Mouse (Mus musculus): Measurements from ENCODE around the gene Scarb2. TPM values are rescaled to one million over a fixed set of nuclear protein-coding genes. Genes with fewer than 3 reads are reported as not detected.

Gene Scarb2
- polyA plus RNA-seq, 1 experiment from 2014 or later, result 23.5 TPM

DNA sequence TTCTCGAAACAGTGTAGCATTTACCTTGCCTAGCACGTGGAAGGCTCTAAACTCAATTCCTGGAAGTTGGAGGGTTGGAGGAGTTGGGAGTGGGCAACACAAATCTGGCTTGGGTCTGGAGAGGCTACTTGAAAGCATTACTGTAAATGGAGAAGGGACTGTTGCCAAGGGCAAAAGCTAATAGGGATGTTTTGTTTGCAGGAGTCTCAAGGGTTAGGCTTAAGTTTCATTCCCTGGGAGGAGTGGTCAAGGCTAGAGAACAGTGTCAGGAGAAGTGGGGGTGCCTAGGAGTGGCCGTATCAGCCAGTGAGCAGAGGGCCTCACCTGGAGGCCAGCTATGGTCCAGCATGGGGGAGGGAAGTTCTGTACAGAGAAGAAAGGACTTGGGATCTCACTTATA, 18.2 kb downstream of the Scarb2 start:
- Histone ChIP-seq H3K27me3 (replicated peaks; ENCODE audit: control insufficient read depth, insufficient read depth, low read length) (no peaks in the 10 kb centered on the region), H3K27ac (ENCODE audit: low read depth, low read length) (no peak overlapping the region), H3K9me3 (ENCODE audit: control insufficient read depth, low read length) (no peaks in the 10 kb centered on the region), H3K36me3 (ENCODE audit: control insufficient read depth, insufficient read depth, low read length) (peaks cover 14% of the 10 kb centered on the region), H3K4me1 (ENCODE audit: control insufficient read depth, insufficient read depth, low read depth, low read length) (no peaks in the 10 kb centered on the region; the same call in 1 of the 2 replicates), H3K4me3 (ENCODE audit: low read length) (no peak overlapping the region), H3K9ac (ENCODE audit: low read depth, low read length) (no peak overlapping the region), H3K4me2 (ENCODE audit: low read length) (no peak overlapping the region)
- 83% methylated on average over 3 of the region's 3 CpGs for WGBS
- ATAC-seq, result no peak

DNA sequence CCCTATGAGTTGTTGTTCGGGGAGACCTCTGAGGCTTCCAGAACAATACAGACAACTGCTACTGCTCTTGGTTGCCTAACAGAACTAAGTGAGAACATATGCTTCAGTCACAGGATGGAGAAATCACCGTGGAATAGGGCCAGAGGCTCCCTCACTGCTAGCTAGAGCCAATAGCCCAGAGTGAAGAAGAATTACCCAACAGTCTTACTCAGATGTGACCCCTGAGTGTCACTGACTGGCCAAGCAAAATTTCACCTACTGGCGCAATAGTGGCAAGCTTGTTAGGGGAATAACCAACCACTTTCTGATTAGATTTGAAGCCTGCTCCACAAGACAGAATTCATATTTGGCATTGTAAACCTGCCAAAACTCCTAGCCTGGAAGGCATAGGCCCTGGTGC, 19.9 kb downstream of the Scarb2 start:
- Histone ChIP-seq H3K4me1 (ENCODE audit: control insufficient read depth, insufficient read depth, low read depth, low read length) (no peaks in the 10 kb centered on the region), H3K27me3 (replicated peaks; ENCODE audit: control insufficient read depth, insufficient read depth, low read length) (no peaks in the 10 kb centered on the region), H3K9me3 (ENCODE audit: control insufficient read depth, low read length) (peaks cover 4% of the 10 kb centered on the region), H3K4me3 (ENCODE audit: low read length) (no peak overlapping the region), H3K36me3 (ENCODE audit: control insufficient read depth, insufficient read depth, low read length) (peaks cover 26% of the 10 kb centered on the region), H3K4me2 (ENCODE audit: low read length) (no peak overlapping the region), H3K27ac (ENCODE audit: low read depth, low read length) (no peak overlapping the region), H3K9ac (ENCODE audit: low read depth, low read length) (no peak overlapping the region)
- ATAC-seq, result no peak
- 93% methylated on average over 3 of the region's 3 CpGs for WGBS

DNA sequence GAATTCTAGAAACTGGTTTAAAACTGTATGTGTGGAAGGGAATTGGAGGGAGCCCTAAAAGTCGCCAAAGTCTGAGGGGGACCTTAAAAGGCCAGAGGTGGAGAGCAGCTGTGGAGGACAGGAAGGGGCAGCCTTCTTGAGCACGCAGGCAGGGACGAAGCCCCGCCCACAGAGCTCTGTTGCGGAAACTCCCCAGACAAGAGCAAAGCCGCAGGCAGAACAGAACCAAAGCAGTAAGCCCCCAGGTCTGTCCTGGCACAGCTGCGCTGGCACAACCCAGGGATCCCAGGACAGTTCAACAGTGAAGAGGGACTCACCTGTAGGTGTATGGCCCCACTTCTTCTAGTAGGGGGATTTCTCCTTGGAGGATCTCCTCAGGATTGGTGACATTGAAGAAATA, 21.8 kb downstream of the Scarb2 start:
- no peaks in the 10 kb centered on the region for H3K27me3 ChIP-seq (replicated peaks; ENCODE audit: control insufficient read depth, insufficient read depth, low read length)

DNA sequence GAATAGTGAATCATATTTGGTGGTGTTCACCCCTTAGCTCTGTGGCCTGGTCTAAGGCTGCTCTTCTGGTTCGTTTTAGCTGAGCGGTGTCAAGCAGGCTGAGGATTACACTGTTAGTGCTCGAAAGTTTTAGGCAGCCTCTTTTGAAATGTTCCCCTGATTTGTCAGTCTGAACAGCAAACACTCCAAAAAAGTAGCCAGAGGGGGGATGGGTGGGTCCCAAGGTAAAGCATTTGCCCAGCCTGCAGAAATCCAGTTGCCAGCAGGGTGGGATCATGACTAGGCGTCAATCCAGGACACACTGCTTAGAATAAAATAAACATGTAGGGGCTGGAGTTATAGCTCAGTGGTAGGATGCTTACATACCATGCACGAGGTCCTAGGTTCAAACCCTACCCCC, 33.8 kb downstream of the Scarb2 start:
- Histone ChIP-seq H3K27ac (ENCODE audit: low read depth, low read length) (no peak overlapping the region), H3K4me3 (ENCODE audit: low read length) (no peak overlapping the region), H3K36me3 (ENCODE audit: control insufficient read depth, insufficient read depth, low read length) (no peaks in the 10 kb centered on the region), H3K4me2 (ENCODE audit: low read length) (no peak overlapping the region), H3K9me3 (ENCODE audit: control insufficient read depth, low read length) (no peaks in the 10 kb centered on the region), H3K9ac (ENCODE audit: low read depth, low read length) (no peak overlapping the region), H3K27me3 (replicated peaks; ENCODE audit: control insufficient read depth, insufficient read depth, low read length) (no peaks in the 10 kb centered on the region), H3K4me1 (ENCODE audit: control insufficient read depth, insufficient read depth, low read depth, low read length) (no peaks in the 10 kb centered on the region)
- WGBS, result 89% methylated on average over 5 of the region's 5 CpGs
- ATAC-seq, result no peak

More for the DNA sequence above, 21.8 kb downstream of the Scarb2 start:
- no peak overlapping the region for H3K9ac ChIP-seq (ENCODE audit: low read depth, low read length)
- WGBS, result 70% methylated on average over 7 of the region's 7 CpGs
- H3K27ac ChIP-seq (ENCODE audit: low read depth, low read length), result no peak overlapping the region
- peaks cover 4% of the 10 kb centered on the region for H3K9me3 ChIP-seq (ENCODE audit: control insufficient read depth, low read length)
- no peaks in the 10 kb centered on the region for H3K4me1 ChIP-seq (ENCODE audit: control insufficient read depth, insufficient read depth, low read depth, low read length)
- H3K4me3 ChIP-seq (ENCODE audit: low read length), result no peak overlapping the region
- peaks cover 26% of the 10 kb centered on the region for H3K36me3 ChIP-seq (ENCODE audit: control insufficient read depth, insufficient read depth, low read length)
- ATAC-seq, result no peak
- H3K4me2 ChIP-seq (ENCODE audit: low read length), result no peak overlapping the region

DNA sequence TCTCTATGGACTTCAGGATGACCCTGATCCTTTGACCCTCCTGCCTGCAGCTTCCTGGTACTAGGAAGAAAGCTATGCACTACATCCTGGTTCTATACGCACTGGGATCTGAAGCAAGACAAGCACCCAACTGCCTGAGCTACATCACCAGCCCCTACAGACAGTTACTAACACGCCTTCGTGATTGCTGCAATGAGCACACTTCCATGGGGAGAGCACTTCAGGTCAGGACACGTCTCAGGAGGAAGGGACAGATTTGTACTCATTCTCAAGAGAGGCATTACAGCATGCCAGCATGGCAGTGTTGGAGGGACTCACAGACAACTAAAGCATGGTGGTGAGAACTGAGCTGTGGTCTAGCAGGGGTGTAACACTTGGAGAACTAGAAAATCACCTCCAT, 35.1 kb downstream of the Scarb2 start:
- Histone ChIP-seq H3K9ac (ENCODE audit: low read depth, low read length) (no peak overlapping the region), H3K4me3 (ENCODE audit: low read length) (no peak overlapping the region), H3K36me3 (ENCODE audit: control insufficient read depth, insufficient read depth, low read length) (no peaks in the 10 kb centered on the region), H3K27ac (ENCODE audit: low read depth, low read length) (no peak overlapping the region), H3K27me3 (replicated peaks; ENCODE audit: control insufficient read depth, insufficient read depth, low read length) (no peaks in the 10 kb centered on the region), H3K9me3 (ENCODE audit: control insufficient read depth, low read length) (no peaks in the 10 kb centered on the region), H3K4me1 (ENCODE audit: control insufficient read depth, insufficient read depth, low read depth, low read length) (no peaks in the 10 kb centered on the region), H3K4me2 (ENCODE audit: low read length) (no peak overlapping the region)
- 91% methylated on average over 4 of the region's 4 CpGs for WGBS
- ATAC-seq, result no peak

DNA sequence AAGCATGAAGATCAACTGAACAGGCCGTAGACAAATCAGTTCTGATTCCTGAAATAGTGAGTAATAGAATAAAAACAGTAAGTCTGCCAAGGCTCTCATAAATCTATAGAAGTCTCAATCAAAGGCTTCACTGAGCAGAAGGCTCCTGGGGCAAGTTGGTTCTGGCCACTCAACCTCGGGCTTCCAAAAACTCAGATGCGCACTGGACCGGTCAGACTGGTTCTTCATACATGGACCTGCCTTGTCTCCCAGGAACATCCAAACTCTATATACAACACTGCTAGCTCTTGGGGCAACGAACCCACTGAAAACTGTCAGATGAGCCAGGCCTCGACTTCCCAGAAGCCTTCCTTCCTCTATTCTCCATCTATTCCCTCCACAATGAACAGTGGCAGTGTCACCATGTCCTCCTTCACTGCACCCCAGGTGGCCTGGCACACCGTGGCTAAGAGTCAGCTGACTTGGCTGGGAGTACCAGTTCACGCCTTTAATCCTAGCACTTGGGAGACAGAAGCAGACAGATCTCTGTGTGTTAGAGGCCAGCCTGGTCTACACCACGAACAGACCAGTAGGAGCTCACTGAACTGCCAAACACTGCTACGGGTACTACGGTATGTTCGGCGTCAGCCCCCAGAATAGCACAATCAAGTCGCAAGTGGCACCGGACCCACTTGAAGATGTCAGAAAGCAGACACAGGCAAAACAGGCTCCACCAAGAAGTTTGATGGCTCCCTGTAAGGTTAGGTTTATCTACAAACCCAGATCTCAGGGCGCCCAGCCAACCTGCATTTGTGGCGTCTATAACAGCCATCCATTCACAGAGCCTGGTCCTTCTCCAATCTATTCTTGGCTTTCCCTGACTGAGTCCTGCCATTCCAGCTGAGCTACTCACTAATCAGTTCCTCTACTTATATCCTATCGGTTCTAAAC, 37.2 kb downstream of the Scarb2 start:
- H3K27me3 ChIP-seq (replicated peaks; ENCODE audit: control insufficient read depth, insufficient read depth, low read length), result no peaks in the 10 kb centered on the region
- no peaks in the 10 kb centered on the region for H3K9me3 ChIP-seq (ENCODE audit: control insufficient read depth, low read length)
- no peak overlapping the region for H3K4me2 ChIP-seq (ENCODE audit: low read length)
- no peak overlapping the region for H3K4me3 ChIP-seq (ENCODE audit: low read length)
- H3K36me3 ChIP-seq (ENCODE audit: control insufficient read depth, insufficient read depth, low read length), result no peaks in the 10 kb centered on the region
- no peaks in the 10 kb centered on the region for H3K4me1 ChIP-seq (ENCODE audit: control insufficient read depth, insufficient read depth, low read depth, low read length)
- WGBS, result 93% methylated on average over 18 of the region's 18 CpGs
- ATAC-seq, result no peak
- no peak overlapping the region for H3K9ac ChIP-seq (ENCODE audit: low read depth, low read length)
- H3K27ac ChIP-seq (ENCODE audit: low read depth, low read length), result no peak overlapping the region

DNA sequence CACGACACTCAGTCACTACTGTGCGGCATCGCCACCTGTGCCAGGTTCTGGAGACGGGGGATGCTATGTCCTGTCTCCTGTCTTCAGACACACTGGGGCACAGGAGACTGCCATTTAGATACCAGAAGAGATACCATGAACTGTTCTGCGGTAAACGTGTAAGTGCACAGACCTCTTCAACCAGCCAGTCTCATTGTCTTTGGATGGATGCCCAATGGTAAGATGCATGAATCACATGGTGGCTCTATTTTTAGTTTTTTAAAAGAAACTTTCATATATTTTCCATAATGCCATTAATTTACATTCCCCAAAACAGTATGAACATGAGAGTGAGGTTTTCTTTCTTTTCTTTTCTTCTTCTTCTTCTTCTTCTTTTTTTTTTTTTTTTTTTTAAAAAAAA, 38.4 kb downstream of the Scarb2 start:
- Histone ChIP-seq H3K4me1 (ENCODE audit: control insufficient read depth, insufficient read depth, low read depth, low read length) (no peaks in the 10 kb centered on the region), H3K4me2 (ENCODE audit: low read length) (no peak overlapping the region), H3K27me3 (replicated peaks; ENCODE audit: control insufficient read depth, insufficient read depth, low read length) (no peaks in the 10 kb centered on the region), H3K27ac (ENCODE audit: low read depth, low read length) (no peak overlapping the region), H3K36me3 (ENCODE audit: control insufficient read depth, insufficient read depth, low read length) (no peaks in the 10 kb centered on the region), H3K4me3 (ENCODE audit: low read length) (no peak overlapping the region), H3K9me3 (ENCODE audit: control insufficient read depth, low read length) (no peaks in the 10 kb centered on the region), H3K9ac (ENCODE audit: low read depth, low read length) (no peak overlapping the region)
- WGBS, result 91% methylated on average over 6 of the region's 6 CpGs
- ATAC-seq, result no peak

DNA sequence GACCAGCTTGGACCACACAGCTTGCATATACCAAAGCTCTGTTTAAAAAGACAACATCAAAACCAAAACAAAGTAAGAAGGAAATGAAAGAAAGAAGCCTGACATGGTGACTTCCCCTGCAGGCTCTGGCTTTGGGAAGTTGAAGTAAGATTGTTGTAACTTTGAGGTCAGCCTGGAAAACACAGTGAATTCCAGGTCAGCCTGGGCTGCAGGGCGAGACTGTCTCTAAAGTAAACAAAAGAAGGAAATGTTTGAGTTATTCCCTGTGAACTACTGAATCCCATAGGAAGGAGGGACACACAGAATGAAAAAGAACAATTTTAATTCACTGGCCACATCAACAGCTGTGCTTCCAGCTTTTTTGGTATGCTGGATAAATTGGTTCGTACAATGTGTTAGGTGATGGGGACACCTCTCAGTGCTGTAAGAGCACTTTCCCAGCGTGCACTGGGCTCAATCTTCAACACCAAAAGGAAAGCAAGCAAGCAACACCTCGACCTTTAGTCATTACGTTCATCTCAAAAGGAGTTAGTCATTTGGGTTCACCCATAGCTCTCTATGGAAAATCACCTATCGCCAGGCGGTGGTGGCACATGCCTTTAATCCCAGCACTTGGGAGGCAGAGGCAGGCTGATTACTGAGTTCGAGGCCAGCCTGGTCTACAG, 39.4 kb downstream of the Scarb2 start:
- no peak overlapping the region for H3K4me2 ChIP-seq (ENCODE audit: low read length)
- 87% methylated on average over 8 of the region's 8 CpGs for WGBS
- no peak overlapping the region for H3K4me3 ChIP-seq (ENCODE audit: low read length)
- no peaks in the 10 kb centered on the region for H3K27me3 ChIP-seq (replicated peaks; ENCODE audit: control insufficient read depth, insufficient read depth, low read length)
- no peak overlapping the region for H3K9ac ChIP-seq (ENCODE audit: low read depth, low read length)
- no peak overlapping the region for H3K27ac ChIP-seq (ENCODE audit: low read depth, low read length)
- no peaks in the 10 kb centered on the region for H3K4me1 ChIP-seq (ENCODE audit: control insufficient read depth, insufficient read depth, low read depth, low read length)
- H3K36me3 ChIP-seq (ENCODE audit: control insufficient read depth, insufficient read depth, low read length), result no peaks in the 10 kb centered on the region
- no peaks in the 10 kb centered on the region for H3K9me3 ChIP-seq (ENCODE audit: control insufficient read depth, low read length)
- ATAC-seq, result no peak

DNA sequence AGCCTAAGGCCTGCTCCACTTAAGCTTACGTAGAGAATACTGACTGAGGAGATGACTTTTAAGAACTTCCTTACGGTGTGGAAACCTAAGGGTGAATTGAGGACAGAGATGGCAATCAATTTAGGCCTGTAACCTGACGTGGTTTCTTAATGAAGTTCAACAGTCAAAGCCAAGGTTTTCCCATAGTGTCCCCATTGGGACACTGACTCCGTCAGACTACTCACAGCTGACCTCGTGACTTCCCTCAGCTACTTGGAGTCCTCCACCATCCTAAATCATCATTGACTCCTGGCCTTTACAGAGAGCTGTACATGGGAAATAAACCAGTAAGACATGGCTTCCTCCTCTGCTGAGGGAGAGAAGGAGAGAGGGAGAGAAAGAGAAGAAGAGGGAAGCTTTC, 41.1 kb downstream of the Scarb2 start:
- H3K4me3 ChIP-seq (ENCODE audit: low read length), result no peak overlapping the region
- no peaks in the 10 kb centered on the region for H3K4me1 ChIP-seq (ENCODE audit: control insufficient read depth, insufficient read depth, low read depth, low read length)
- no peak overlapping the region for H3K9ac ChIP-seq (ENCODE audit: low read depth, low read length)
- WGBS, result 87% methylated on average over 5 of the region's 5 CpGs
- H3K36me3 ChIP-seq (ENCODE audit: control insufficient read depth, insufficient read depth, low read length), result peaks cover 7% of the 10 kb centered on the region
- H3K27ac ChIP-seq (ENCODE audit: low read depth, low read length), result no peak overlapping the region
- H3K27me3 ChIP-seq (replicated peaks; ENCODE audit: control insufficient read depth, insufficient read depth, low read length), result no peaks in the 10 kb centered on the region
- no peaks in the 10 kb centered on the region for H3K9me3 ChIP-seq (ENCODE audit: control insufficient read depth, low read length)
- no peak overlapping the region for H3K4me2 ChIP-seq (ENCODE audit: low read length)
- no peak for ATAC-seq
